ENCODE assay signal across 23 mouse cellular contexts in the genomic region with DNA sequence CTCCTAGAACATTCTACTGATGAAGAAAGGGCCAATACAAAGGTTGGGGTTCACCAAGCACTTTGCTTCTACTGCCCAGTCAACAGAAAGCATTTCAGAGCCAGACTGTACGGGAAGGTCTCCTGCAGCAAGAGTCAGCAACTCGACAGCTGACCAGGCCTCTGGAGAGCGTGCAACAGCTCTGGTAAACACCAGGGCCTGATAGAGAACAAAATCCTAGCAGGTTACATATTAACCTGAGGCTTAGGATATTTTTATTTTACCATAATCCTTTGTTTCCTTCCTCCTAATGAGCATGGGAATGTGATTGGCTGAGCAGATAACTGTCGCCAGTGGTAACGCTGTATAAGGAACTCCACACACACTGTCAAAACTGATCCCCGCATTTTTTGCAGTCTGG. TPM values are rescaled to one million over a fixed set of nuclear protein-coding genes. Genes with fewer than 3 reads are reported as not detected.
DNase-seq lines count a peak whose midpoint lies in the region; ATAC-seq lines count a peak whose summit lies in the region.
"Had no signal": no experiment of that assay in that cellular context is flagged by ENCODE, and none has a peak within 500 bp of the region (broad histone marks: within the 10 kb centered on the region; RNA-seq: fewer than 3 reads in every experiment).

No protein-coding gene starts in this region.

- H3K36me3 ChIP-seq in liver, embryonic 16.5 days (ENCODE audit: control insufficient read depth, insufficient read depth): peaks cover 27% of the 10 kb centered on the region
- peaks cover 42% of the 10 kb centered on the region for H3K36me3 ChIP-seq in liver, embryonic 11.5 days (ENCODE audit: control insufficient read depth, insufficient read depth, low read length)

- no peaks in the 10 kb centered on the region for H3K27me3 ChIP-seq in liver, embryonic 16.5 days (ENCODE audit: control insufficient read depth, insufficient read depth, low read depth, low read length)
- H3K27me3 ChIP-seq in liver, embryonic 11.5 days (replicated peaks; ENCODE audit: control insufficient read depth, insufficient read depth, low read length): no peaks in the 10 kb centered on the region
- H3K27me3 ChIP-seq: embryonic facial prominence, embryonic 15.5 days; hindbrain, embryonic 15.5 days; limb, embryonic 12.5 days; midbrain, embryonic 13.5 days had no signal

- peak; percentile 73 for DNase-seq in kidney, adult 11 months
- no peak for DNase-seq in kidney, adult 18-20 months
- DNase-seq in liver, embryonic 11.5 days (ENCODE audit: low spot score): no peak
- peak; percentile 59 to 71 for DNase-seq in kidney, postnatal 36 days
- peak; percentile 41 for DNase-seq in yolk sac, embryonic 10.5 days (ENCODE audit: low spot score)
- no peak for DNase-seq in right cerebral cortex, postnatal 36 days (ENCODE audit: low spot score in 2 of 2)
- DNase-seq in thymus, adult 18-20 months: no peak
- DNase-seq: adrenal gland, postnatal 25 days; cerebellum, adult 8-10 months; gastrocnemius, adult 2 months; heart, postnatal 4 days; lung, adult 18-20 months; lung, postnatal 10 days; right cerebral cortex, postnatal 14 days; spleen, adult 18-20 months had no signal

- ATAC-seq in liver, embryonic 16.5 days (ENCODE audit: low read depth): peak; percentile 76
- no peak for ATAC-seq in liver, embryonic 11.5 days (replicated peaks; ENCODE audit: low FRiP score)
- ATAC-seq: forebrain, embryonic 14.5 days; midbrain, embryonic 13.5 days had no signal

- H3K9me3 ChIP-seq in liver, embryonic 16.5 days (replicated peaks; ENCODE audit: control insufficient read depth, low read length): no peaks in the 10 kb centered on the region
- no peaks in the 10 kb centered on the region for H3K9me3 ChIP-seq in liver, embryonic 11.5 days (ENCODE audit: control insufficient read depth, low read length)
- H3K9me3 ChIP-seq: embryonic facial prominence, embryonic 15.5 days; heart, embryonic 10.5 days; hindbrain, embryonic 15.5 days; limb, embryonic 12.5 days; midbrain, embryonic 13.5 days had no signal

- no peak overlapping the region for H3K9ac ChIP-seq in liver, embryonic 16.5 days (ENCODE audit: low read depth, low read length)
- H3K9ac ChIP-seq in liver, embryonic 11.5 days (ENCODE audit: low read depth, low read length): no peak overlapping the region
- H3K9ac ChIP-seq: embryonic facial prominence, embryonic 15.5 days; hindbrain, embryonic 15.5 days; limb, embryonic 12.5 days; midbrain, embryonic 13.5 days had no signal

- H3K4me2 ChIP-seq in liver, embryonic 16.5 days (ENCODE audit: low read depth, low read length): no peak overlapping the region
- H3K4me2 ChIP-seq in liver, embryonic 11.5 days: no peak overlapping the region
- H3K4me2 ChIP-seq: embryonic facial prominence, embryonic 15.5 days; hindbrain, embryonic 15.5 days; limb, embryonic 12.5 days; midbrain, embryonic 13.5 days had no signal

- H3K4me3 ChIP-seq in liver, embryonic 16.5 days (ENCODE audit: low read depth, low read length): no peak overlapping the region
- H3K4me3 ChIP-seq in liver, embryonic 11.5 days (ENCODE audit: low read depth, low read length): no peak overlapping the region
- H3K4me3 ChIP-seq: embryonic facial prominence, embryonic 15.5 days; gastrocnemius, adult 2 months; heart, embryonic 10.5 days; hindbrain, embryonic 15.5 days; limb, embryonic 12.5 days; midbrain, embryonic 13.5 days had no signal

- H3K27ac ChIP-seq in liver, embryonic 16.5 days (ENCODE audit: low read length): no peak overlapping the region
- H3K27ac ChIP-seq in liver, embryonic 11.5 days (ENCODE audit: low read depth, low read length): no peak overlapping the region
- H3K27ac ChIP-seq: embryonic facial prominence, embryonic 15.5 days; gastrocnemius, adult 2 months; heart, embryonic 10.5 days; hindbrain, embryonic 15.5 days; kidney, postnatal 0 days; limb, embryonic 12.5 days; midbrain, embryonic 13.5 days had no signal

- 63% methylated on average over 6 of the region's 6 CpGs for WGBS in liver, embryonic 16.5 days (ENCODE audit: insufficient replicate concordance)
- WGBS in liver, embryonic 11.5 days: 83% methylated on average over 6 of the region's 6 CpGs

- H3K4me1 ChIP-seq in liver, embryonic 16.5 days (ENCODE audit: control insufficient read depth, low read depth, low read length): peaks cover 10% of the 10 kb centered on the region
- H3K4me1 ChIP-seq in liver, embryonic 11.5 days (replicated peaks; ENCODE audit: control insufficient read depth, insufficient read depth, low read length): peaks cover 13% of the 10 kb centered on the region

RNA-seq across cellular contexts. Expression of gene Umps, which starts 3.3 kb away (rescaled TPM):
- polyA plus RNA-seq in liver, embryonic 16.5 days (2015; fragmentation: Nextera tagmentation; extraction: Ambion mirVana): 30.9 and 31.2 TPM in 2 replicates
- 104 and 110 TPM in 2 replicates for polyA plus RNA-seq in liver, embryonic 11.5 days (2014; fragmentation: Nextera tagmentation; extraction: Ambion mirVana)

Comparison
In these comparisons a context has a peak if more than half of its experiments do, and no peak if none do; other contexts are left out.
1. DNase-seq: peak in kidney, adult 11 months (single experiment), kidney, postnatal 36 days (2 of 2) and yolk sac, embryonic 10.5 days (single experiment); none in kidney, adult 18-20 months (single experiment), liver, embryonic 11.5 days (single experiment), right cerebral cortex, postnatal 36 days (0 of 2) and thymus, adult 18-20 months (0 of 2).